Mouse (Mus musculus): ENCODE results near the gene Stat2. TPM values are rescaled to one million over a fixed set of nuclear protein-coding genes. Genes with fewer than 3 reads are reported as not detected.
"Not testable (repeated sequence)": the region's sequence is repeated elsewhere in the genome, so short reads cannot be mapped to it uniquely, and the experiment has no call there.

The Stat2 gene
- polyA plus RNA-seq, 1 experiment from 2014 or later: 20.4 TPM

DNA sequence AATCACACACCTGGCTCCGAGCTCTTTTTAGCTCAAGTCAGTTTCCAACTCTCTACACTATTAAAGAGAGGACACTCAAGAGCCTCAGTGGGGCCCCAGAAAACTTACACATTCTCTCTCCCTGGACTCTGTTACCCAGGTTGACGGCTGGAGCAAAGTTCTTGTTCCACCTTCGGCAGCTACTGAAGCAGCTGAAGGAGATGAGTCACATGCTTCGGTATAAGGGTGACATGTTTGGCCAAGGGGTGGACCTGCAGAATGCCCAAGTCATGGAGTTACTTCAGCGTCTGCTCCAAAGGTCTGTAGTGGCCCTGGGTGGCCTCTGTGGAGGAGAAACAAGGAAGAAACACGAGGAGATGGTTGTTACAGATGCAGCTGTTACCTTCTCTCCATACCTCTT, 10.6 kb downstream of the Stat2 start:
- H3K9ac ChIP-seq (ENCODE audit: low read depth, low read length): no peak overlapping the region
- H3K9me3 ChIP-seq (replicated peaks; ENCODE audit: control insufficient read depth, low read length, poor library complexity, severe bottlenecking): no peaks in the 10 kb centered on the region
- H3K27ac ChIP-seq (ENCODE audit: low read length): no peak overlapping the region
- no peaks in the 10 kb centered on the region for H3K27me3 ChIP-seq (ENCODE audit: control insufficient read depth, insufficient read depth, low read depth, low read length)
- H3K4me1 ChIP-seq (ENCODE audit: control insufficient read depth, insufficient read depth, low read length): no peaks in the 10 kb centered on the region
- no peak overlapping the region for H3K4me2 ChIP-seq (ENCODE audit: low read length)
- H3K36me3 ChIP-seq (ENCODE audit: control insufficient read depth, insufficient read depth, low read length): peaks cover 29% of the 10 kb centered on the region
- no peak overlapping the region for H3K4me3 ChIP-seq (ENCODE audit: low read depth, low read length)
- 93% methylated on average over 6 of the region's 6 CpGs for WGBS
- ATAC-seq: no peak

DNA sequence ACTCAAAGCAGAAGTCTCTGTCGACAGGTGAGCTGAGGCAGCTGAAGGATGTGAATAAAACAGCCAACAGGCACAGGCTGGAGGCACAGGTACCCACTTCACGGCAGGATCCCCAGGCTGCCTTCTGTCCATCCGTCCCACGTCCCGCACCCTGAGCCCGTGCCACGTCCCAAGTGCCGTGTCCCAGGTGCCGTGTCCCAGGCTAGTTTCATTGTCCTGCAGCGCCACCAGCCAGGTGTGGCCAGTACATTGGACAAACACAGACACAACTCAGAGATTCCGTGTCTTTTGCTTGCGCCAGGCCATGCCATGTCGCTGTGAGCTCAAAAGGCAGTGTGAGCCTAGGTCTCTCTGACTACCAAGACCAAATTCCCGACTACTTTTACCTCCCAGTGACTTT, 11.3 kb downstream of the Stat2 start:
- H3K27me3 ChIP-seq (ENCODE audit: control insufficient read depth, insufficient read depth, low read depth, low read length): no peaks in the 10 kb centered on the region
- H3K4me3 ChIP-seq (ENCODE audit: low read depth, low read length): no peak overlapping the region
- no peak overlapping the region for H3K4me2 ChIP-seq (ENCODE audit: low read length)
- WGBS: 96% methylated on average over 14 of the region's 14 CpGs
- H3K4me1 ChIP-seq (ENCODE audit: control insufficient read depth, insufficient read depth, low read length): no peaks in the 10 kb centered on the region
- H3K9ac ChIP-seq (ENCODE audit: low read depth, low read length): no peak overlapping the region
- no peak for ATAC-seq
- H3K36me3 ChIP-seq (ENCODE audit: control insufficient read depth, insufficient read depth, low read length): peaks cover 29% of the 10 kb centered on the region
- H3K9me3 ChIP-seq (replicated peaks; ENCODE audit: control insufficient read depth, low read length, poor library complexity, severe bottlenecking): no peaks in the 10 kb centered on the region
- no peak overlapping the region for H3K27ac ChIP-seq (ENCODE audit: low read length)

DNA sequence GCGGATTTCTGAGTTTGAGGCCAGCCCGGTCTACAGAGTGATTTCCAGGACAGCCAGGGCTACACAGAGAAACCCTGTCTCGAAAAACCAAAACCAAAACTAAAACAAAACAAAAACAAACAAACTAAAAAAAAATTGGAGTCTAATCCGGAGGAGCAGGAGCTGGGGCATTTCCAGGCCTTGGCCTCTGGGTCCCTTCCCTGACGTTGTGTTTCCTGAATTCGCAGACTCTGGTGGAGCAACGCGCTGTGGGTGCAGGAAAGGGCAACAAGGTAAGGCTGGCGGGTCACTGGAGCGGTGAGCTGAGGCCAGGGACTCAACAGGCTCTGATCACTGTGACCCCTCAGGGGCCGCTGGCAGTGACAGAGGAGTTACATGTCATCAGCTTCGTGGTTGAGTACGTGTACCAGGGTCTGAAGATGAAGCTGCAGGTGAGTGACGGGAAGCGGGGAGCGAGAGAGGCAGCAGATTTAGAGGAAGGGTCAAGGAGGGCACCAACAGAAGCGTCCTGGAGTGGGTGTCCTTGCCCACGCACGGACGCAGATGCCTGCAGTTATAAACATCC, 12.6 kb downstream of the Stat2 start:
- H3K27ac ChIP-seq (ENCODE audit: low read length): no peak overlapping the region
- peaks cover 32% of the 10 kb centered on the region for H3K36me3 ChIP-seq (ENCODE audit: control insufficient read depth, insufficient read depth, low read length)
- H3K9me3 ChIP-seq (replicated peaks; ENCODE audit: control insufficient read depth, low read length, poor library complexity, severe bottlenecking): no peaks in the 10 kb centered on the region
- no peak for ATAC-seq
- H3K4me2 ChIP-seq (ENCODE audit: low read length): no peak overlapping the region
- WGBS: 88% methylated on average over 20 of the region's 20 CpGs
- no peaks in the 10 kb centered on the region for H3K4me1 ChIP-seq (ENCODE audit: control insufficient read depth, insufficient read depth, low read length)
- H3K27me3 ChIP-seq (ENCODE audit: control insufficient read depth, insufficient read depth, low read depth, low read length): no peaks in the 10 kb centered on the region
- no peak overlapping the region for H3K9ac ChIP-seq (ENCODE audit: low read depth, low read length)
- no peak overlapping the region for H3K4me3 ChIP-seq (ENCODE audit: low read depth, low read length)

DNA sequence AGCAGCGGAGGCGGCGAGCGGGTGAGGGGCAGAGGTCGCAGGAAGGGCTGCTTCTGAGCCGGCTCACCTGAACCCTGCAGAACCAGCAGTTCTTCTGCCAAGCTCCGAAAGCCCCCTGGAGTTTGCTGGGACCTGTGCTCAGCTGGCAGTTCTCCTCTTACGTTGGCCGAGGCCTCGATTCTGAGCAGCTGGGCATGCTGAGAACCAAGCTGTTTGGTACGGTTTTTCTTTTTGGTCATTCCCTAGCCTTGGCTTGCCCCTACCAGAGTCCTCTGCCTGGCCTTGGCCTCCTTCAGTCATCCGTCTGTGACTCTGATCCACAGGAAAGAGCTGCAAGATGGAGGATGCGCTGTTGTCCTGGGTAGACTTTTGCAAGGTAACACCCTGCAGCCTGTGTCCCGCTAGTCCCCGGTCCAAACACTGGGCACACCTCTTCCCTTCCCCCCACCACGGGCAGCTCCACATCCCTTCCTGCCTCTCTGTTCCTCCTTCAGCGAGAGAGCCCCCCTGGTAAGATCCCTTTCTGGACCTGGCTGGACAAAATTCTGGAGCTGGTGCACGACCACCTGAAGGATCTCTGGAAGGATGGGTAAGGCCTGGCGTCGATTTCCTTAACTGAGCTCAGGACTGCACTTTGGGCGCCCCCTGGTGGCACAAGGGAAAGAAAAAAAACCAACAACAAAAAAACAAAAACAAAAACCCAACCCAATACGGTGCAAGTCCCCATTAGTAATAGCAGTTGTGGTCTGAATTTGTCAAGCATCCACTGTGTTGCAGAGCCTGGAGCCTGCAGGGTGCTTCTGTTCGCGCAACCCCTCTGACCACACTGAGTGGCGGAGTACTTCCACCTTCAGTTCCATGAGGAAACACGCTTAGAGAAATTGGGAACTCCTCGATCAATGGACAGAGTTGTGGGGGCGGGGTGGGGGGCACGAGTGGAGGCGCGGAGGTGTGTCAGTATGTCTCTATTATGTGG, 13.5 kb downstream of the Stat2 start:
- Histone ChIP-seq H3K4me3 (ENCODE audit: low read depth, low read length) (no peak overlapping the region), H3K4me1 (ENCODE audit: control insufficient read depth, insufficient read depth, low read length) (no peaks in the 10 kb centered on the region), H3K9ac (ENCODE audit: low read depth, low read length) (no peak overlapping the region), H3K36me3 (ENCODE audit: control insufficient read depth, insufficient read depth, low read length) (peaks cover 32% of the 10 kb centered on the region), H3K9me3 (replicated peaks; ENCODE audit: control insufficient read depth, low read length, poor library complexity, severe bottlenecking) (no peaks in the 10 kb centered on the region), H3K27me3 (ENCODE audit: control insufficient read depth, insufficient read depth, low read depth, low read length) (no peaks in the 10 kb centered on the region), H3K27ac (ENCODE audit: low read length) (no peak overlapping the region), H3K4me2 (ENCODE audit: low read length) (no peak overlapping the region)
- WGBS: 64% methylated on average over 31 of the region's 31 CpGs
- peak; percentile 32; the same call in 1 of the 2 replicates for ATAC-seq

DNA sequence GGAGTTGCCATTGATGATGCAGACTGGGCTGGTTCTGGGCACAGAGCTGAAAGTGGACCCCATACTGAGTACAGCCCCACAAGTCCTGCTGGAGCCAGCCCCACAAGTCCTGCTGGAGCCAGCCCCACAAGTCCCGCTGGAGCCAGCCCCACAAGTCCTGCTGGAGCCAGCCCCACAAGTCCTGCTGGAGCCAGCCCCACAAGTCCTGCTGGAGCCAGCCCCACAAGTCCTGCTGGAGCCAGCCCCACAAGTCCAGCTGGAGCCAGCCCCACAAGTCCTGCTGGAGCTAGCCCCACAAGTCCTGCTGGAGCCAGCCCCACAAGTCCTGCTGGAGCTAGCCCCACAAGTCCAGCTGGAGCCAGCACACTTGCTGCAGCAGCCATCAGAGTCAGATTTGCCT, 20.2 kb downstream of the Stat2 start:
- H3K9ac ChIP-seq (ENCODE audit: low read depth, low read length); H3K4me2 ChIP-seq (ENCODE audit: low read length); H3K27me3 ChIP-seq (ENCODE audit: control insufficient read depth, insufficient read depth, low read depth, low read length); H3K9me3 ChIP-seq (replicated peaks; ENCODE audit: control insufficient read depth, low read length, poor library complexity, severe bottlenecking); H3K4me3 ChIP-seq (ENCODE audit: low read depth, low read length); H3K27ac ChIP-seq (ENCODE audit: low read length); H3K4me1 ChIP-seq (ENCODE audit: control insufficient read depth, insufficient read depth, low read length); ATAC-seq: not testable (repeated sequence)
- WGBS: 92% methylated on average over 1 of the region's 1 CpGs
- H3K36me3 ChIP-seq (ENCODE audit: control insufficient read depth, insufficient read depth, low read length): peaks cover 18% of the 10 kb centered on the region

DNA sequence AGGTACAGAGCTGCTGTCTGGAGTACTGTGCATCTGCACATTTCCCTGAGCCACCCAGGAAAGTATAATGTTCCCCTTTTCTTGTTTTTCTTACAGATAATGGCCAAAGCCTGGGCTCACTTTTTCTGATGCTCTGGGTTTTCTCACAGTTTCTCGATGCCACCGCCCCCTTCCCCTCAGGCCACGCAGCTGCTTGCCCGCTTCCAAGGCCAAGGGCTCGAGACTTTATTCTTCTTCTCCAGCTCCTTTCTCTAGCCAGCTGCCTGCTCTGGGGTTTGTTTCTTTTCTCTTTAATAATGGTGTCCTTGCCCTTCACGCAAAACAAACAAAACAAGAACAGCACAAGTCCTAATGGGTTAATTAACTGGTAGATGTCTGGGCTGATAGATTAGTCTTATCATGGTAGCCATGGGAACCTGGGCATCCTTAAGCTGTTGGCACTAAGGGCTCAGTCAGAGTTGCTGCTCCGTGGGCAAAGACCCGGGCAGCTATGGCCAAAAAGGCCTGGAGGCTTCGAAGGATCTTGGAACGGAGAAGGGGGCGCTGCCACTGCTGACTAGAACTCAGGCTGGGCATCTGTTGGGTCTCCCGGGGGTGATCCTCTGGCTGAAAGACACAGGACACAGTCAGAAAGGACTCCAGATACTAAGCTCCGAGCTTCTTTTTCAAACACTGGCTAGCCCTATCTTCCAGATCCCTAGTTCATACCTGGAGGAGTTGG, 26.2 kb downstream of the Stat2 start:
- Histone ChIP-seq H3K9ac (ENCODE audit: low read depth, low read length) (no peak overlapping the region), H3K36me3 (ENCODE audit: control insufficient read depth, insufficient read depth, low read length) (peaks cover 5% of the 10 kb centered on the region; the same call in 1 of the 2 replicates), H3K9me3 (replicated peaks; ENCODE audit: control insufficient read depth, low read length, poor library complexity, severe bottlenecking) (no peaks in the 10 kb centered on the region), H3K4me2 (ENCODE audit: low read length) (no peak overlapping the region), H3K4me1 (ENCODE audit: control insufficient read depth, insufficient read depth, low read length) (no peaks in the 10 kb centered on the region), H3K27ac (ENCODE audit: low read length) (no peak overlapping the region), H3K4me3 (ENCODE audit: low read depth, low read length) (no peak overlapping the region), H3K27me3 (ENCODE audit: control insufficient read depth, insufficient read depth, low read depth, low read length) (no peaks in the 10 kb centered on the region)
- 72% methylated on average over 13 of the region's 13 CpGs for WGBS
- no peak for ATAC-seq

DNA sequence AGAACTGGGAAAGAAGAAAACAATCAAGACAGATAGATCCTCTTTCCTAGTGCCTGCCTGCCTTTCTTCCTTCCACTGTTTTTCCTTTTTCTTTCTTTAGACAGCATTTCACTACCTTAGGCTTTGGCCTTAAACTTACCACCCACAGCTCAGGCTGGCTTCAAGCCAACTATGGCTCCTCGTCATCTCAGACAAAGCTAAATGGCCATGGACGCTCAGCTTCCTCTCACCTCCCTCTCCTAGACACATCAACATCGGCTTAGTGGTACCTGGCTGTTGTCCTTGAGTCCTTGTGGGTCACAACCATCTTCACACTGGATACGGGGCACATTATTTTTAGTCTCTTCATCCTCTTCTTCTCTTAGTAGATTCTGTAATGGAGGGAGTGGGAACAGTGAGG, 26.9 kb downstream of the Stat2 start:
- WGBS: 70% methylated on average over 4 of the region's 4 CpGs
- Histone ChIP-seq H3K27ac (ENCODE audit: low read length) (no peak overlapping the region), H3K27me3 (ENCODE audit: control insufficient read depth, insufficient read depth, low read depth, low read length) (no peaks in the 10 kb centered on the region), H3K9me3 (replicated peaks; ENCODE audit: control insufficient read depth, low read length, poor library complexity, severe bottlenecking) (no peaks in the 10 kb centered on the region), H3K36me3 (ENCODE audit: control insufficient read depth, insufficient read depth, low read length) (peaks cover 3% of the 10 kb centered on the region; the same call in 1 of the 2 replicates), H3K9ac (ENCODE audit: low read depth, low read length) (no peak overlapping the region), H3K4me1 (ENCODE audit: control insufficient read depth, insufficient read depth, low read length) (peaks cover 2% of the 10 kb centered on the region), H3K4me2 (ENCODE audit: low read length) (no peak overlapping the region), H3K4me3 (ENCODE audit: low read depth, low read length) (no peak overlapping the region)
- no peak for ATAC-seq

DNA sequence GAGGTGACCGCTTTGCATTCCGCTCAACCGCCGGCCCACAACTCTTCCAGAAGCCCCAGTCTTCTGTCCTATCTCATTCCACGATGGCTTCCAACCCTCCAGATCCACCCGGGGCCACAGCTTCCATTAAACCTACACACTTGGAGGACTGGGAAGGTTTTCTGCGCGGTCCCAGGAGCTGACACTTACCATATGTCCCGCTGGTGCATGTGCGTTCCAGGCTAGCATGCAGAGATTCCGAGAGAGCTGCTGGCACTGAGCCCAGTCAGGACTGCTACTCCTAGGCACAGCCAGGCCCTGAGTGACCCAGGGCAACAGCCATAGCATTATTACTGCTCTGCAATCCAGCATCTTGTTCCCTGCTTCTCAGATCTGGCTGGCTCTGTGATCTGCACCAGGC, 27.3 kb downstream of the Stat2 start:
- H3K36me3 ChIP-seq (ENCODE audit: control insufficient read depth, insufficient read depth, low read length): peaks cover 3% of the 10 kb centered on the region; the same call in 1 of the 2 replicates
- no peak overlapping the region for H3K9ac ChIP-seq (ENCODE audit: low read depth, low read length)
- 73% methylated on average over 11 of the region's 11 CpGs for WGBS
- H3K27me3 ChIP-seq (ENCODE audit: control insufficient read depth, insufficient read depth, low read depth, low read length): no peaks in the 10 kb centered on the region
- no peak for ATAC-seq
- no peak overlapping the region for H3K27ac ChIP-seq (ENCODE audit: low read length)
- peaks cover 5% of the 10 kb centered on the region for H3K4me1 ChIP-seq (ENCODE audit: control insufficient read depth, insufficient read depth, low read length)
- no peaks in the 10 kb centered on the region for H3K9me3 ChIP-seq (replicated peaks; ENCODE audit: control insufficient read depth, low read length, poor library complexity, severe bottlenecking)
- no peak overlapping the region for H3K4me2 ChIP-seq (ENCODE audit: low read length)
- H3K4me3 ChIP-seq (ENCODE audit: low read depth, low read length): no peak overlapping the region

DNA sequence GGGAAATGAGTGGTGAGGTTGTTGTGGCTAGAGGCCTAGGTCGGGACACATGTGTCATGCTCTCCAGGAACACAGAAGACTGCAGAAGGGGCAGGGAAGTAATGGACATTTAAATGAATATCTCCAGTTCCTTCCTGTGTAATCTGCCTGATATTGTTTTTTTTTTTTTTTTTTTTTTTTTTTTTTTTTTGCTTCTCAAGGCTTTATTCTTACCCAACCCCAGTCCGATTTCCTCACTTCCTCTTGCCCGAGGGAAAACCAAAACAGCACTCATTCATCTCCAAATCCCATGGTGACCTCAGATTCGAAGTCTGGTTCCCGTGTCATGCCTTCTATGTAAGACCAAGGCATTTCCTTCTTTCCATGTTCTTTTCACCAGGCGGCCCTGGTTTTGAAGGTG, 27.9 kb downstream of the Stat2 start:
- H3K4me2 ChIP-seq (ENCODE audit: low read length): no peak overlapping the region
- 82% methylated on average over 6 of the region's 6 CpGs for WGBS
- no peaks in the 10 kb centered on the region for H3K36me3 ChIP-seq (ENCODE audit: control insufficient read depth, insufficient read depth, low read length)
- no peak overlapping the region for H3K9ac ChIP-seq (ENCODE audit: low read depth, low read length)
- H3K27ac ChIP-seq (ENCODE audit: low read length): no peak overlapping the region
- no peaks in the 10 kb centered on the region for H3K9me3 ChIP-seq (replicated peaks; ENCODE audit: control insufficient read depth, low read length, poor library complexity, severe bottlenecking)
- H3K27me3 ChIP-seq (ENCODE audit: control insufficient read depth, insufficient read depth, low read depth, low read length): no peaks in the 10 kb centered on the region
- H3K4me3 ChIP-seq (ENCODE audit: low read depth, low read length): no peak overlapping the region
- H3K4me1 ChIP-seq (ENCODE audit: control insufficient read depth, insufficient read depth, low read length): peaks cover 5% of the 10 kb centered on the region
- ATAC-seq: no peak
